In the genomic region with DNA sequence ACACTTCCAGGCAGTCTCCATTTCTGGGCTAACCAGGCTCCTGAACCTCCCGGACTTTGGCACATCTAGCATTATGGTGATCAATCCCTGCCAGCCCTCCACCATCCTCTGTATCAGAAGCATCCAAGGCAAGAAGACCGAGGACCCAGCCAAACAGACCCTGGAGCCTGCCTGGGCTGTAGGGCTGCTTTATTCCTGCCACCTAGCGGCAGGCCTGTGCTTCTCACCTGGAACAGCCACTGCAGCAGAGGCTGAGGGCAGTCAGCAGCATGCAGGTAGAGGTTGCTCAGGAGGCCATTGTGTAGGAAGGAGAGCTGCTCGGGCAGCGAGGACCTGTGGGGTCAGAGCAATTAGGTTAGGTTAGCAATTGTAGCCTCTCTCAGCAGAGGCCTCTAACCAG, we compare ENCODE assay signal across 8 mouse cellular contexts. TPM values are rescaled to one million over a fixed set of nuclear protein-coding genes. Genes with fewer than 3 reads are reported as not detected.
DNase-seq lines count a peak whose midpoint lies in the region; ATAC-seq and TF ChIP-seq lines count a peak whose summit lies in the region.

No protein-coding gene starts in this region.

- no peaks in the 10 kb centered on the region for H3K79me2 ChIP-seq in C2C12 (ENCODE audit: control insufficient read depth, insufficient read depth)

- peak; percentile 73 for DNase-seq in adrenal gland, postnatal 10 days
- no peak for DNase-seq in liver, embryonic 14.5 days (ENCODE audit: low read depth in 3 of 3, low spot score in 3 of 3)
- DNase-seq in testis, postnatal 10 days (ENCODE audit: low spot score): peak; percentile 74

- H3K9ac ChIP-seq in embryonic facial prominence, embryonic 15.5 days: no peak overlapping the region
- H3K9ac ChIP-seq in heart, embryonic 14.5 days (ENCODE audit: low read length): no peak overlapping the region
- no peak overlapping the region for H3K9ac ChIP-seq in kidney, embryonic 16.5 days (replicated peaks; ENCODE audit: low read length)
- H3K9ac ChIP-seq in liver, embryonic 14.5 days (replicated peaks): no peak overlapping the region
- H3K9ac ChIP-seq in neural tube, embryonic 13.5 days: no peak overlapping the region

- H3ac ChIP-seq in C2C12 (ENCODE audit: control insufficient read depth, insufficient read length, low read depth): no peak overlapping the region

- peaks cover 35% of the 10 kb centered on the region for H3K4me1 ChIP-seq in embryonic facial prominence, embryonic 15.5 days
- peaks cover 22 to 23% of the 10 kb centered on the region in 2 experiments for H3K4me1 ChIP-seq in heart, embryonic 14.5 days (ENCODE audit: control insufficient read depth in 2 of 2, insufficient read depth in 2 of 2, low read length in 2 of 2)
- peaks cover 8% of the 10 kb centered on the region for H3K4me1 ChIP-seq in kidney, embryonic 16.5 days (ENCODE audit: insufficient read depth, low read length)
- H3K4me1 ChIP-seq in liver, embryonic 14.5 days (replicated peaks; ENCODE audit: control insufficient read depth in 2 of 2, insufficient read depth in 2 of 2, low read length in 1 of 2): peaks cover 0 to 8% of the 10 kb centered on the region in 2 experiments; a peak in 2 of 4 replicates
- peaks cover 17% of the 10 kb centered on the region for H3K4me1 ChIP-seq in neural tube, embryonic 13.5 days (replicated peaks)

- no peak for TF ChIP-seq EP300 in liver, embryonic 14.5 days (IDR thresholded peaks at IDR 0.05; ENCODE audit: low read depth)

- H3K36me3 ChIP-seq in C2C12 (ENCODE audit: control insufficient read depth, insufficient read depth): no peaks in the 10 kb centered on the region
- H3K36me3 ChIP-seq in embryonic facial prominence, embryonic 15.5 days: no peaks in the 10 kb centered on the region
- no peaks in the 10 kb centered on the region for H3K36me3 ChIP-seq in heart, embryonic 14.5 days (ENCODE audit: control insufficient read depth, insufficient read depth, low read length)
- no peaks in the 10 kb centered on the region for H3K36me3 ChIP-seq in kidney, embryonic 16.5 days (ENCODE audit: insufficient read depth, low read length)
- no peaks in the 10 kb centered on the region for H3K36me3 ChIP-seq in liver, embryonic 14.5 days (replicated peaks; ENCODE audit: control insufficient read depth, insufficient read depth, low read depth)
- no peaks in the 10 kb centered on the region for H3K36me3 ChIP-seq in neural tube, embryonic 13.5 days

- no peak overlapping the region for H3K4me2 ChIP-seq in embryonic facial prominence, embryonic 15.5 days (replicated peaks)
- H3K4me2 ChIP-seq in heart, embryonic 14.5 days (ENCODE audit: low read length): no peak overlapping the region
- no peak overlapping the region for H3K4me2 ChIP-seq in kidney, embryonic 16.5 days (replicated peaks; ENCODE audit: low read depth, low read length)
- H3K4me2 ChIP-seq in liver, embryonic 14.5 days (ENCODE audit: low read depth): no peak overlapping the region
- H3K4me2 ChIP-seq in neural tube, embryonic 13.5 days: no peak overlapping the region

- no peaks in the 10 kb centered on the region for H3K79me3 ChIP-seq in C2C12 (ENCODE audit: low read depth)

- no peaks in the 10 kb centered on the region for H3K27me3 ChIP-seq in C2C12 (ENCODE audit: control insufficient read depth, insufficient read depth, insufficient read length)
- H3K27me3 ChIP-seq in embryonic facial prominence, embryonic 15.5 days: no peaks in the 10 kb centered on the region
- H3K27me3 ChIP-seq in heart, embryonic 14.5 days (ENCODE audit: control insufficient read depth, insufficient read depth, low read length): no peaks in the 10 kb centered on the region
- no peaks in the 10 kb centered on the region for H3K27me3 ChIP-seq in kidney, embryonic 16.5 days (ENCODE audit: insufficient read depth, low read length)
- H3K27me3 ChIP-seq in liver, embryonic 14.5 days (ENCODE audit: control insufficient read depth, insufficient read depth, low read length): no peaks in the 10 kb centered on the region
- no peaks in the 10 kb centered on the region for H3K27me3 ChIP-seq in neural tube, embryonic 13.5 days

- no peaks in the 10 kb centered on the region for H3K9me3 ChIP-seq in embryonic facial prominence, embryonic 15.5 days (replicated peaks)
- no peaks in the 10 kb centered on the region for H3K9me3 ChIP-seq in heart, embryonic 14.5 days (ENCODE audit: control insufficient read depth, low read length)
- no peaks in the 10 kb centered on the region for H3K9me3 ChIP-seq in kidney, embryonic 16.5 days (ENCODE audit: low read length)
- H3K9me3 ChIP-seq in liver, embryonic 14.5 days (ENCODE audit: control insufficient read depth, low read length): no peaks in the 10 kb centered on the region
- H3K9me3 ChIP-seq in neural tube, embryonic 13.5 days: no peaks in the 10 kb centered on the region

- peak; percentile 69; the same call in 1 of the 2 replicates for ATAC-seq in embryonic facial prominence, embryonic 15.5 days (ENCODE audit: insufficient number of reproducible peaks, low FRiP score, low TSS enrichment, low read depth)
- peak; percentile 56; the same call in 1 of the 2 replicates for ATAC-seq in heart, embryonic 14.5 days (ENCODE audit: insufficient number of reproducible peaks, insufficient read depth, low FRiP score, low read depth)
- peak; percentile 84 for ATAC-seq in kidney, embryonic 16.5 days (ENCODE audit: low FRiP score, low TSS enrichment)
- no peak for ATAC-seq in liver, embryonic 14.5 days (ENCODE audit: insufficient read depth)
- ATAC-seq in neural tube, embryonic 13.5 days (ENCODE audit: low read depth): peak; percentile 75

- H3K4me3 ChIP-seq in C2C12 (ENCODE audit: insufficient read depth, poor library complexity, severe bottlenecking): no peak overlapping the region
- H3K4me3 ChIP-seq in embryonic facial prominence, embryonic 15.5 days (replicated peaks): no peak overlapping the region
- H3K4me3 ChIP-seq in heart, embryonic 14.5 days (ENCODE audit: control insufficient read depth in 1 of 2, insufficient read depth in 1 of 2, low read depth in 1 of 2, low read length in 2 of 2): no peak overlapping the region
- no peak overlapping the region for H3K4me3 ChIP-seq in kidney, embryonic 16.5 days (ENCODE audit: low read length)
- H3K4me3 ChIP-seq in liver, embryonic 14.5 days (ENCODE audit: insufficient read depth in 1 of 2, low read depth in 2 of 2, low read length in 2 of 2): no peak overlapping the region
- H3K4me3 ChIP-seq in neural tube, embryonic 13.5 days: no peak overlapping the region

- H3K27ac ChIP-seq in embryonic facial prominence, embryonic 15.5 days (replicated peaks): no peak overlapping the region
- no peak overlapping the region for H3K27ac ChIP-seq in heart, embryonic 14.5 days (replicated peaks in 1 of 2; ENCODE audit: control insufficient read depth in 1 of 2, insufficient read depth in 1 of 2, low read depth in 2 of 2, low read length in 2 of 2)
- H3K27ac ChIP-seq in kidney, embryonic 16.5 days (ENCODE audit: low read length): no peak overlapping the region
- no peak overlapping the region for H3K27ac ChIP-seq in liver, embryonic 14.5 days
- no peak overlapping the region for H3K27ac ChIP-seq in neural tube, embryonic 13.5 days (replicated peaks)

- TF ChIP-seq CTCF in C2C12 (IDR thresholded peaks at IDR 0.05; ENCODE audit: control insufficient read depth, insufficient read depth, insufficient read length): peak; percentile 84
- peak; percentile 89 for TF ChIP-seq CTCF in liver, embryonic 14.5 days (IDR thresholded peaks at IDR 0.05; ENCODE audit: low read depth)

- 18% methylated on average over 5 of the region's 5 CpGs for WGBS in embryonic facial prominence, embryonic 15.5 days
- WGBS in heart, embryonic 14.5 days: 20% methylated on average over 5 of the region's 5 CpGs
- WGBS in kidney, embryonic 16.5 days: 18% methylated on average over 5 of the region's 5 CpGs
- WGBS in liver, embryonic 14.5 days (ENCODE audit: insufficient replicate concordance): 18% methylated on average over 5 of the region's 5 CpGs
- WGBS in neural tube, embryonic 13.5 days: 20% methylated on average over 5 of the region's 5 CpGs

TF ChIP-seq in C2C12, 6 proteins besides CTCF, POLR2A, EP300 and RAD21:
- TF ChIP-seq MAX (IDR thresholded peaks at IDR 0.05): no peak
- no peak for TF ChIP-seq MYOG (IDR thresholded peaks at IDR 0.05; ENCODE audit: control insufficient read depth, extremely low read depth, insufficient read length)
- TF ChIP-seq MYOD1 (IDR thresholded peaks at IDR 0.05; ENCODE audit: control insufficient read depth, insufficient read length, low read depth): no peak
- no peak for TF ChIP-seq CEBPB (IDR thresholded peaks at IDR 0.05; ENCODE audit: low read depth)
- TF ChIP-seq USF1 (IDR thresholded peaks at IDR 0.05; ENCODE audit: low read depth): no peak
- TF ChIP-seq FOSL1 (IDR thresholded peaks at IDR 0.05; ENCODE audit: insufficient read depth, low read length, poor library complexity, severe bottlenecking): no peak

RNA-seq across cellular contexts. Expression of a gene that starts 48.0 kb away (rescaled TPM):
- 0.08 TPM for polyA plus RNA-seq in C2C12 (2012; fragmentation: generic; extraction: Trizol)
- under 1 TPM; 0.72 to 0.82 TPM for total RNA-seq in adrenal gland, postnatal 10 days (2021)
- 1.3 and 3.5 TPM in 2 replicates for polyA plus RNA-seq in embryonic facial prominence, embryonic 15.5 days (2015; fragmentation: Nextera tagmentation; extraction: Ambion mirVana)
- 1.8 and 3.1 TPM in 2 replicates for polyA plus RNA-seq in heart, embryonic 14.5 days (2014; fragmentation: Nextera tagmentation; extraction: Ambion mirVana)
- 1.2 and 1.8 TPM in 2 replicates for polyA plus RNA-seq in kidney, embryonic 16.5 days (2015; fragmentation: Nextera tagmentation; extraction: Ambion mirVana)
- 0.21 TPM in 2 replicates for polyA plus RNA-seq in liver, embryonic 14.5 days (2012; rRNA removed)
- polyA plus RNA-seq in liver, embryonic 14.5 days (2014; fragmentation: Nextera tagmentation; extraction: Ambion mirVana): 0.27 TPM in 1 of 2 replicates, not detected in the other
- polyA plus RNA-seq in neural tube, embryonic 13.5 days (2015; fragmentation: Nextera tagmentation; extraction: Ambion mirVana): 0.24 TPM in 1 of 2 replicates, not detected in the other

RNA-seq across cellular contexts. Expression of a gene that starts 56.3 kb away (rescaled TPM):
- polyA plus RNA-seq in C2C12 (2012; fragmentation: generic; extraction: Trizol): 734 TPM
- 1,000 to 10,000 TPM; 1,610 to 1,679 TPM for total RNA-seq in adrenal gland, postnatal 10 days (2021)
- polyA plus RNA-seq in embryonic facial prominence, embryonic 15.5 days (2015; fragmentation: Nextera tagmentation; extraction: Ambion mirVana): 549 and 569 TPM in 2 replicates
- 1,570 and 1,612 TPM in 2 replicates for polyA plus RNA-seq in heart, embryonic 14.5 days (2014; fragmentation: Nextera tagmentation; extraction: Ambion mirVana)
- 681 and 722 TPM in 2 replicates for polyA plus RNA-seq in kidney, embryonic 16.5 days (2015; fragmentation: Nextera tagmentation; extraction: Ambion mirVana)
- 179 and 292 TPM in 2 replicates for polyA plus RNA-seq in liver, embryonic 14.5 days (2012; rRNA removed)
- 515 and 525 TPM in 2 replicates for polyA plus RNA-seq in liver, embryonic 14.5 days (2014; fragmentation: Nextera tagmentation; extraction: Ambion mirVana)
- 697 and 709 TPM in 2 replicates for polyA plus RNA-seq in neural tube, embryonic 13.5 days (2015; fragmentation: Nextera tagmentation; extraction: Ambion mirVana)

Comparison
In these comparisons a context has a peak if more than half of its experiments do, and no peak if none do; other contexts are left out.
1. DNase-seq: peak in adrenal gland, postnatal 10 days (single experiment) and testis, postnatal 10 days (single experiment); none in liver, embryonic 14.5 days (0 of 3).